In genomic region chr8:57510791-57511315, GRCm38 (mm10) we compare ENCODE assay signal across 8 mouse cellular contexts. TPM values are rescaled to one million over a fixed set of nuclear protein-coding genes. Genes with fewer than 3 reads are reported as not detected.
A peak's percentile ranks its signal among the peaks of the same experiment; 100 is the strongest.
DNase-seq lines count a peak whose midpoint lies in the region; ATAC-seq lines count a peak whose summit lies in the region.

No protein-coding gene starts in this region.

- H3K9me3 ChIP-seq in heart, embryonic 12.5 days (replicated peaks): no peaks in the 10 kb centered on the region
- no peaks in the 10 kb centered on the region for H3K9me3 ChIP-seq in hindbrain, embryonic 13.5 days
- H3K9me3 ChIP-seq in midbrain, embryonic 11.5 days (ENCODE audit: control insufficient read depth, low read length): no peaks in the 10 kb centered on the region

- H3K9ac ChIP-seq in heart, embryonic 12.5 days: peak overlapping the region; percentile 95
- H3K9ac ChIP-seq in hindbrain, embryonic 13.5 days: peak overlapping the region; percentile 72
- peak overlapping the region; percentile 92 for H3K9ac ChIP-seq in midbrain, embryonic 11.5 days (ENCODE audit: low read length)

- 2% methylated on average over 31 of the region's 31 CpGs for WGBS in heart, embryonic 12.5 days
- 2% methylated on average over 31 of the region's 31 CpGs for WGBS in hindbrain, embryonic 13.5 days
- 1% methylated on average over 31 of the region's 31 CpGs for WGBS in midbrain, embryonic 11.5 days

- H3K4me3 ChIP-seq in heart, embryonic 12.5 days: peak overlapping the region; percentile 90
- peak overlapping the region; percentile 82 for H3K4me3 ChIP-seq in hindbrain, embryonic 13.5 days
- H3K4me3 ChIP-seq in midbrain, embryonic 11.5 days (ENCODE audit: low read depth, low read length): peak overlapping the region; percentile 90

- H3K36me3 ChIP-seq in heart, embryonic 12.5 days: peaks cover 22% of the 10 kb centered on the region
- no peaks in the 10 kb centered on the region for H3K36me3 ChIP-seq in hindbrain, embryonic 13.5 days
- H3K36me3 ChIP-seq in midbrain, embryonic 11.5 days (ENCODE audit: control insufficient read depth, insufficient read depth, low read length): peaks cover 3% of the 10 kb centered on the region; the same call in 1 of the 2 replicates

- ATAC-seq in heart, embryonic 12.5 days (ENCODE audit: insufficient number of reproducible peaks, low FRiP score): no peak
- ATAC-seq in hindbrain, embryonic 13.5 days (ENCODE audit: low FRiP score): no peak
- no peak for ATAC-seq in midbrain, embryonic 11.5 days (ENCODE audit: low FRiP score)
- ATAC-seq in frontal cortex, adult (ENCODE audit: low TSS enrichment): no peak

- no peak for DNase-seq in heart, postnatal 4 days
- peak; percentile 29 for DNase-seq in MN1 (ENCODE audit: low spot score)
- peak; percentile 95 for DNase-seq in midbrain, embryonic 11.5 days (ENCODE audit: low spot score, missing footprints)
- DNase-seq in cerebellum, adult 11-12 months: no peak
- no peak for DNase-seq in cerebellum, postnatal 4 days (ENCODE audit: low spot score in 2 of 2)

- no peaks in the 10 kb centered on the region for H3K27me3 ChIP-seq in heart, embryonic 12.5 days (replicated peaks)
- no peaks in the 10 kb centered on the region for H3K27me3 ChIP-seq in hindbrain, embryonic 13.5 days
- H3K27me3 ChIP-seq in midbrain, embryonic 11.5 days (ENCODE audit: control insufficient read depth, insufficient read depth, low read length): no peaks in the 10 kb centered on the region

- H3K4me1 ChIP-seq in heart, embryonic 12.5 days (replicated peaks): peaks cover 7% of the 10 kb centered on the region
- peaks cover 12% of the 10 kb centered on the region; the same call in 1 of the 2 replicates for H3K4me1 ChIP-seq in hindbrain, embryonic 13.5 days (replicated peaks)
- peaks cover 9% of the 10 kb centered on the region for H3K4me1 ChIP-seq in midbrain, embryonic 11.5 days (ENCODE audit: control insufficient read depth, insufficient read depth, low read length)

- peak overlapping the region; percentile 88 for H3K27ac ChIP-seq in heart, embryonic 12.5 days (ENCODE audit: poor library complexity, severe bottlenecking)
- peak overlapping the region; percentile 32; the same call in 1 of the 2 replicates for H3K27ac ChIP-seq in hindbrain, embryonic 13.5 days
- peak overlapping the region; percentile 84 for H3K27ac ChIP-seq in midbrain, embryonic 11.5 days (ENCODE audit: low read depth, low read length)

- peak overlapping the region; percentile 93 for H3K4me2 ChIP-seq in heart, embryonic 12.5 days
- peak overlapping the region; percentile 95 for H3K4me2 ChIP-seq in hindbrain, embryonic 13.5 days
- peak overlapping the region; percentile 89 for H3K4me2 ChIP-seq in midbrain, embryonic 11.5 days

RNA-seq across cellular contexts. Expression of gene Hmgb2, which starts 0.9 kb away (rescaled TPM):
- polyA plus RNA-seq in heart, embryonic 12.5 days (2016; fragmentation: Nextera tagmentation; extraction: Ambion mirVana): 346 and 354 TPM in 2 replicates
- 100 to 1,000 TPM; 159 to 180 TPM for total RNA-seq in heart, postnatal 4 days (2021)
- polyA plus RNA-seq in hindbrain, embryonic 13.5 days (2015; fragmentation: Nextera tagmentation; extraction: Ambion mirVana): 115 and 140 TPM in 2 replicates
- 628 and 641 TPM in 2 replicates for polyA plus RNA-seq in midbrain, embryonic 11.5 days (2014; fragmentation: Nextera tagmentation; extraction: Ambion mirVana)

RNA-seq across cellular contexts. Expression of gene Sap30, which starts 23.2 kb away (rescaled TPM):
- 61.0 and 66.5 TPM in 2 replicates for polyA plus RNA-seq in heart, embryonic 12.5 days (2016; fragmentation: Nextera tagmentation; extraction: Ambion mirVana)
- 10 to 100 TPM; 34.0 to 37.4 TPM for total RNA-seq in heart, postnatal 4 days (2021)
- polyA plus RNA-seq in hindbrain, embryonic 13.5 days (2015; fragmentation: Nextera tagmentation; extraction: Ambion mirVana): 46.1 and 48.1 TPM in 2 replicates
- polyA plus RNA-seq in midbrain, embryonic 11.5 days (2014; fragmentation: Nextera tagmentation; extraction: Ambion mirVana): 119 and 123 TPM in 2 replicates

RNA-seq across cellular contexts. Expression of gene Scrg1, which starts 55.1 kb away (rescaled TPM):
- 0.58 and 1.6 TPM in 2 replicates for polyA plus RNA-seq in heart, embryonic 12.5 days (2016; fragmentation: Nextera tagmentation; extraction: Ambion mirVana)
- total RNA-seq in heart, postnatal 4 days (2021): not detected
- 1.4 and 2.4 TPM in 2 replicates for polyA plus RNA-seq in hindbrain, embryonic 13.5 days (2015; fragmentation: Nextera tagmentation; extraction: Ambion mirVana)
- polyA plus RNA-seq in midbrain, embryonic 11.5 days (2014; fragmentation: Nextera tagmentation; extraction: Ambion mirVana): 0.27 TPM in 1 of 2 replicates, not detected in the other

Comparison
In these comparisons a context has a peak if more than half of its experiments do, and no peak if none do; other contexts are left out.
1. H3K27ac ChIP-seq: peak in every context shown above with its lines; median percentile 88 in heart, embryonic 12.5 days; 84 in midbrain, embryonic 11.5 days; 32 in hindbrain, embryonic 13.5 days.
2. DNase-seq: peak in MN1 (single experiment) and midbrain, embryonic 11.5 days (single experiment); none in heart, postnatal 4 days (single experiment), cerebellum, adult 11-12 months (single experiment) and cerebellum, postnatal 4 days (0 of 2).
3. Peak in every context shown above with its lines, with median percentiles within 50 percentile points of each other: H3K4me2 ChIP-seq, H3K4me3 ChIP-seq and H3K9ac ChIP-seq.